Mouse (Mus musculus) stomach, embryonic 16.5 days (tissue): ENCODE data around the gene Rrbp1. TPM values are rescaled to one million over a fixed set of nuclear protein-coding genes. Genes with fewer than 3 reads are reported as not detected.

Source experiments
- ATAC-seq: fragments of 200-750 bp; cut with Nextera tagmentation; 2 replicates; pipeline ENCODE4 v1.8.0; 2017; ENCODE audit warnings: moderate number of reproducible peaks, moderate TSS enrichment; ENCODE audit not compliant: insufficient read depth, low FRiP score
- H3K27ac ChIP-seq: fragments of 300-500 bp; sonication (generic); 2 replicates; pipeline ENCODE4 v1.5.1; 2014; ENCODE audit warnings: low read length
- H3K27me3 ChIP-seq: fragments of 300-500 bp; sonication (generic); 2 replicates; pipeline ENCODE4 v1.6.1; 2014; ENCODE audit warnings: low read length, control low read depth, mixed read lengths; ENCODE audit not compliant: control insufficient read depth, insufficient read depth
- H3K36me3 ChIP-seq: fragments of 300-500 bp; sonication (generic); 2 replicates; pipeline ENCODE4 v1.6.1; 2014; ENCODE audit warnings: low read length; ENCODE audit not compliant: control insufficient read depth, insufficient read depth
- H3K4me1 ChIP-seq: fragments of 300-500 bp; sonication (generic); 2 replicates; pipeline ENCODE4 v1.6.1; 2014; ENCODE audit warnings: low read length, control low read depth, mixed read lengths; ENCODE audit not compliant: control insufficient read depth, insufficient read depth
- H3K4me2 ChIP-seq: fragments of 300-500 bp; sonication (generic); 2 replicates; pipeline ENCODE4 v1.6.1; 2014; ENCODE audit warnings: low read depth, low read length, mixed read lengths
- H3K4me3 ChIP-seq: fragments of 300-500 bp; sonication (generic); replicated peaks from 2 replicates; pipeline ENCODE4 v1.5.1; 2014; ENCODE audit warnings: mild to moderate bottlenecking, low read length
- H3K9ac ChIP-seq: fragments of 300-500 bp; sonication (generic); 2 replicates; pipeline ENCODE4 v1.6.1; 2014; ENCODE audit warnings: low read length
- H3K9me3 ChIP-seq: fragments of 300-500 bp; sonication (generic); replicated peaks from 2 replicates; pipeline ENCODE4 v1.6.1; 2016; ENCODE audit warnings: low read length, control low read depth; ENCODE audit not compliant: control insufficient read depth
- WGBS: fragments of 180-500 bp; shearing (Covaris S2); extraction: QIAGEN DNeasy Blood & Tissue Kit; methylation state at CpG from one replicate; pipeline ENCODE4 v1.1.7; 2014; 5-methylcytosine and 5-hydroxymethylcytosine counted together
- polyA plus RNA-seq: library from polyadenylated mRNA; unstranded; fragments of >200 nt; fragmentation: Nextera tagmentation; extraction: Ambion mirVana; gene quantifications from 2 replicates; pipeline ENCODE4 v1.2.1, GENCODE M21; 2015

The Rrbp1 gene
- polyA plus RNA-seq, 1 experiment from 2014 or later: 115 TPM

- H3K27ac ChIP-seq: no peak overlapping the region
- H3K36me3 ChIP-seq: no peaks in the 10 kb centered on the region
- no peak for ATAC-seq
- no peaks in the 10 kb centered on the region for H3K9me3 ChIP-seq
- no peak overlapping the region for H3K4me2 ChIP-seq
- H3K4me3 ChIP-seq: no peak overlapping the region
- H3K4me1 ChIP-seq: no peaks in the 10 kb centered on the region
- no peaks in the 10 kb centered on the region for H3K27me3 ChIP-seq
- WGBS: 89% methylated on average over 7 of the region's 7 CpGs
- no peak overlapping the region for H3K9ac ChIP-seq
These were observed 19.7 kb upstream of the Rrbp1 start for GRCm38 (mm10) chr2:144030791-144031190.

GRCm38 (mm10) chr2:144026456-144026855, 15.4 kb upstream of the Rrbp1 start:
- no peak overlapping the region for H3K4me3 ChIP-seq
- H3K4me1 ChIP-seq: no peaks in the 10 kb centered on the region
- H3K9ac ChIP-seq: no peak overlapping the region
- H3K36me3 ChIP-seq: no peaks in the 10 kb centered on the region
- no peak for ATAC-seq
- no peaks in the 10 kb centered on the region for H3K9me3 ChIP-seq
- H3K27me3 ChIP-seq: no peaks in the 10 kb centered on the region
- WGBS: 70% methylated on average over 4 of the region's 4 CpGs
- H3K4me2 ChIP-seq: no peak overlapping the region
- H3K27ac ChIP-seq: no peak overlapping the region

- H3K4me1 ChIP-seq: no peaks in the 10 kb centered on the region
- no peaks in the 10 kb centered on the region for H3K36me3 ChIP-seq
- no peak for ATAC-seq
- no peak overlapping the region for H3K27ac ChIP-seq
- no peaks in the 10 kb centered on the region for H3K9me3 ChIP-seq
- H3K9ac ChIP-seq: no peak overlapping the region
- H3K4me2 ChIP-seq: no peak overlapping the region
- H3K4me3 ChIP-seq: no peak overlapping the region
- no peaks in the 10 kb centered on the region for H3K27me3 ChIP-seq
- 76% methylated on average over 9 of the region's 9 CpGs for WGBS
These were observed 14.3 kb upstream of the Rrbp1 start for GRCm38 (mm10) chr2:144025361-144025760.

- WGBS: 62% methylated on average over 3 of the region's 3 CpGs
- Histone ChIP-seq H3K27ac (no peak overlapping the region), H3K4me1 (no peaks in the 10 kb centered on the region), H3K4me3 (no peak overlapping the region), H3K4me2 (no peak overlapping the region), H3K9ac (no peak overlapping the region), H3K9me3 (no peaks in the 10 kb centered on the region), H3K36me3 (no peaks in the 10 kb centered on the region), H3K27me3 (no peaks in the 10 kb centered on the region)
- no peak for ATAC-seq
These were observed 11.4 kb upstream of the Rrbp1 start for GRCm38 (mm10) chr2:144022441-144022840.

- Histone ChIP-seq H3K36me3 (no peaks in the 10 kb centered on the region), H3K27me3 (no peaks in the 10 kb centered on the region), H3K4me3 (no peak overlapping the region), H3K4me1 (no peaks in the 10 kb centered on the region), H3K9me3 (no peaks in the 10 kb centered on the region), H3K27ac (no peak overlapping the region), H3K4me2 (no peak overlapping the region), H3K9ac (no peak overlapping the region)
- peak; percentile 64; the same call in 1 of the 2 replicates for ATAC-seq
- 54% methylated on average over 2 of the region's 2 CpGs for WGBS
These were observed 8.9 kb upstream of the Rrbp1 start for GRCm38 (mm10) chr2:144019971-144020370.

GRCm38 (mm10) chr2:144015861-144016260, 4.8 kb upstream of the Rrbp1 start:
- WGBS: 89% methylated on average over 9 of the region's 9 CpGs
- Histone ChIP-seq H3K4me2 (no peak overlapping the region), H3K4me3 (no peak overlapping the region), H3K27me3 (no peaks in the 10 kb centered on the region), H3K4me1 (no peaks in the 10 kb centered on the region), H3K9ac (no peak overlapping the region), H3K36me3 (no peaks in the 10 kb centered on the region), H3K27ac (no peak overlapping the region), H3K9me3 (no peaks in the 10 kb centered on the region)
- no peak for ATAC-seq

GRCm38 (mm10) chr2:144014481-144014880, 3.4 kb upstream of the Rrbp1 start:
- Histone ChIP-seq H3K9ac (no peak overlapping the region), H3K4me2 (no peak overlapping the region; the same call in 1 of the 2 replicates), H3K9me3 (no peaks in the 10 kb centered on the region), H3K27ac (no peak overlapping the region), H3K4me1 (peaks cover 2% of the 10 kb centered on the region), H3K4me3 (no peak overlapping the region), H3K36me3 (no peaks in the 10 kb centered on the region), H3K27me3 (no peaks in the 10 kb centered on the region)
- ATAC-seq: no peak
- 60% methylated on average over 5 of the region's 5 CpGs for WGBS

GRCm38 (mm10) chr2:144014051-144014450, 3.0 kb upstream of the Rrbp1 start:
- no peak for ATAC-seq
- Histone ChIP-seq H3K4me3 (no peak overlapping the region), H3K27me3 (no peaks in the 10 kb centered on the region), H3K9me3 (no peaks in the 10 kb centered on the region), H3K9ac (no peak overlapping the region), H3K4me1 (peaks cover 6% of the 10 kb centered on the region), H3K27ac (no peak overlapping the region), H3K4me2 (no peak overlapping the region; the same call in 1 of the 2 replicates), H3K36me3 (no peaks in the 10 kb centered on the region)
- 62% methylated on average over 11 of the region's 11 CpGs for WGBS

- H3K4me1 ChIP-seq: peaks cover 40% of the 10 kb centered on the region
- ATAC-seq: peak; percentile 8
- under 1% methylated on average over 76 of the region's 107 CpGs for WGBS
These were observed 600 bp downstream of the Rrbp1 start for GRCm38 (mm10) chr2:144010282-144011044.

More at GRCm38 (mm10) chr2:144010282-144011044, 600 bp downstream of the Rrbp1 start:
- peak overlapping the region; percentile 71 for H3K4me2 ChIP-seq
- H3K27me3 ChIP-seq: no peaks in the 10 kb centered on the region
- peak overlapping the region; percentile 93 for H3K9ac ChIP-seq
- peak overlapping the region; percentile 93 for H3K4me3 ChIP-seq
- peak overlapping the region; percentile 95 for H3K27ac ChIP-seq
- no peaks in the 10 kb centered on the region for H3K9me3 ChIP-seq
- no peaks in the 10 kb centered on the region for H3K36me3 ChIP-seq
